Mouse (Mus musculus): ENCODE measurements around the gene Nme8. TPM values are rescaled to one million over a fixed set of nuclear protein-coding genes. Genes with fewer than 3 reads are reported as not detected.

The Nme8 gene
- not detected in 2 replicates for polyA plus RNA-seq (2014; fragmentation: Nextera tagmentation; extraction: Ambion mirVana)

- Histone ChIP-seq H3K36me3 (ENCODE audit: control insufficient read depth, insufficient read depth, low read length) (no peaks in the 10 kb centered on the region), H3K27me3 (ENCODE audit: control insufficient read depth, insufficient read depth, low read length) (no peaks in the 10 kb centered on the region), H3K27ac (ENCODE audit: low read depth, low read length) (no peak within 1 kb of the TSS), H3K4me2 (ENCODE audit: low read depth, low read length, severe bottlenecking) (no peak within 1 kb of the TSS), H3K4me1 (replicated peaks; ENCODE audit: control insufficient read depth, insufficient read depth, low read length) (no peaks in the 10 kb centered on the region; the same call in 1 of the 2 replicates), H3K4me3 (ENCODE audit: low read depth, low read length) (no peak within 1 kb of the TSS), H3K9ac (ENCODE audit: low read length) (no peak within 1 kb of the TSS), H3K9me3 (ENCODE audit: control insufficient read depth, low read length) (no peaks in the 10 kb centered on the region)
- DNase-seq (ENCODE audit: low spot score) (no peak), ATAC-seq (replicated peaks; ENCODE audit: low FRiP score) (no peak; the same call in 1 of the 2 replicates)
- WGBS, result 26% methylated on average over 7 of the region's 7 CpGs
These were observed at the start of gene Nme8 for GRCm38 (mm10) chr13:19697790-19698189. Nme8 (minus strand) TSS chr13:19697794.

- H3K9ac ChIP-seq (ENCODE audit: low read length), result no peak overlapping the region
- ATAC-seq (replicated peaks; ENCODE audit: low FRiP score) (no peak), DNase-seq (ENCODE audit: low spot score) (no peak)
- no peak overlapping the region for H3K4me3 ChIP-seq (ENCODE audit: low read depth, low read length)
- H3K9me3 ChIP-seq (ENCODE audit: control insufficient read depth, low read length), result no peaks in the 10 kb centered on the region
- no peak overlapping the region for H3K4me2 ChIP-seq (ENCODE audit: low read depth, low read length, severe bottlenecking)
- H3K4me1 ChIP-seq (replicated peaks; ENCODE audit: control insufficient read depth, insufficient read depth, low read length), result no peaks in the 10 kb centered on the region
- H3K27ac ChIP-seq (ENCODE audit: low read depth, low read length), result no peak overlapping the region
- WGBS, result 62% methylated on average over 2 of the region's 2 CpGs
- H3K27me3 ChIP-seq (ENCODE audit: control insufficient read depth, insufficient read depth, low read length), result no peaks in the 10 kb centered on the region
- H3K36me3 ChIP-seq (ENCODE audit: control insufficient read depth, insufficient read depth, low read length), result no peaks in the 10 kb centered on the region
These were observed 48.1 kb upstream of the Nme8 start for GRCm38 (mm10) chr13:19745741-19746140.

DNA sequence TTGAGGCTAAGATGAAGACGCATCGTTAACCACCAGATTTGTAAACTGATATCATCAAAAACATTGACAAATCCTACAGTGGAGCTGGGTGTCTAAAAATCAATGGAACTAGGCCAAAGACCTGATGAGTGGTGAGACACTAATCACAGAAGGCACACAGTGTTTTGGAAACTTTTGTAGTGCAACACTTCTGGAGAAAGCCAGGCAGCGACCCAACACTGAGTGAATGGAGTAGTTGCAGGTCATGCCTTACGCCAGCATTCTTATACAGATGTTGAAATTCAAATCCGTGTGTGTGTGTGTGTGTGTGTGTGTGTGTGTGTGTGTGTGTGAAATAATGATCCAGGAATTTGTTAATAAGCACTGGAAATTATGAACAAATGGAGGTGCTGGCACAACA, 46.9 kb upstream of the Nme8 start:
- no peak overlapping the region for H3K9ac ChIP-seq (ENCODE audit: low read length)
- no peak for DNase-seq (ENCODE audit: low spot score)
- H3K27ac ChIP-seq (ENCODE audit: low read depth, low read length), result no peak overlapping the region
- no peaks in the 10 kb centered on the region for H3K36me3 ChIP-seq (ENCODE audit: control insufficient read depth, insufficient read depth, low read length)
- no peak overlapping the region for H3K4me3 ChIP-seq (ENCODE audit: low read depth, low read length)
- no peaks in the 10 kb centered on the region for H3K27me3 ChIP-seq (ENCODE audit: control insufficient read depth, insufficient read depth, low read length)
- no peaks in the 10 kb centered on the region for H3K9me3 ChIP-seq (ENCODE audit: control insufficient read depth, low read length)
- ATAC-seq (replicated peaks; ENCODE audit: low FRiP score), result no peak
- no peak overlapping the region for H3K4me2 ChIP-seq (ENCODE audit: low read depth, low read length, severe bottlenecking)
- no peaks in the 10 kb centered on the region for H3K4me1 ChIP-seq (replicated peaks; ENCODE audit: control insufficient read depth, insufficient read depth, low read length)
- WGBS, result 92% methylated on average over 5 of the region's 5 CpGs

DNA sequence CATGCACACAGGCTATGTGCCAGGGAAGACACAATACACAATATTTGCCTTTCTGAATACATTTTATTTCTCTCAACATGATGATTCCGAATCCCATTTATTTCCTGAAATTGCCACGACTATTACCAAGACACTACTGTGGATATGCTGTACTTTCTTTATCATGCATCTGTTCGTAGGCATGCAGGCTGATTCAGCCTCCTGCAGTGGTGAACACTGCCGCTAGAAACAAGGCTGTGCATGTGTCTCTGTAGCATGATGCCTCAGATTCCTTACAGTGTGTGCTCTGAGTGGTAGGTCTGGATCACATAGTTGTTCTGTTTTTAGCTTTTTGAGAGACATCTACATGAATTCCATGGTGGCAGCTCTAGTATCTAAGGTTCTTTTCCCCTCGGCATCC, 37.0 kb upstream of the Nme8 start:
- Histone ChIP-seq H3K27me3 (ENCODE audit: control insufficient read depth, insufficient read depth, low read length) (no peaks in the 10 kb centered on the region), H3K4me3 (ENCODE audit: low read depth, low read length) (no peak overlapping the region), H3K9ac (ENCODE audit: low read length) (no peak overlapping the region), H3K4me2 (ENCODE audit: low read depth, low read length, severe bottlenecking) (no peak overlapping the region), H3K4me1 (replicated peaks; ENCODE audit: control insufficient read depth, insufficient read depth, low read length) (no peaks in the 10 kb centered on the region), H3K9me3 (ENCODE audit: control insufficient read depth, low read length) (no peaks in the 10 kb centered on the region), H3K27ac (ENCODE audit: low read depth, low read length) (no peak overlapping the region), H3K36me3 (ENCODE audit: control insufficient read depth, insufficient read depth, low read length) (no peaks in the 10 kb centered on the region)
- ATAC-seq (replicated peaks; ENCODE audit: low FRiP score) (no peak), DNase-seq (ENCODE audit: low spot score) (no peak)
- WGBS, result 92% methylated on average over 5 of the region's 5 CpGs

DNA sequence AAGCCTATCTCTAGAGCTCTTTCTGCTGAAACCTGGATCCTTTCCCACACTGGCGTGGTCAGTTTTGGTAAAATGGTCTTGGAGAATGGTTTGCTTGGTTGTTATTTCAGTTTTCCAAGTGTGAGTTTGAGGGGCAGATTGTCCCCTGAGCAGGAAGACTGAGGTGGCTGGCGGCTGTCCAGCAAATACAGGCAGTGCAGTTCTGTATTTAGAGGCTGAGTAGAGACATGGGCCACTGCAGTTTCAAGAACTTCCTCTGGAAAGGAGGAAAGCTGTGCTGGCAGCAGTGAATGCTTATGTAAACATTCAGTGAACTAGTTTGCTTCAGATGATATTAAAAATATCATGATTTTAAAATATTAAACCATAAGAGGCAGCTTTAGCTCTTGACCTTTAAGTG, 33.2 kb upstream of the Nme8 start:
- Histone ChIP-seq H3K4me2 (ENCODE audit: low read depth, low read length, severe bottlenecking) (no peak overlapping the region), H3K27ac (ENCODE audit: low read depth, low read length) (no peak overlapping the region), H3K36me3 (ENCODE audit: control insufficient read depth, insufficient read depth, low read length) (no peaks in the 10 kb centered on the region), H3K9me3 (ENCODE audit: control insufficient read depth, low read length) (no peaks in the 10 kb centered on the region), H3K9ac (ENCODE audit: low read length) (no peak overlapping the region), H3K4me1 (replicated peaks; ENCODE audit: control insufficient read depth, insufficient read depth, low read length) (no peaks in the 10 kb centered on the region), H3K27me3 (ENCODE audit: control insufficient read depth, insufficient read depth, low read length) (no peaks in the 10 kb centered on the region), H3K4me3 (ENCODE audit: low read depth, low read length) (no peak overlapping the region)
- no peak for DNase-seq (ENCODE audit: low spot score)
- WGBS, result 86% methylated on average over 2 of the region's 2 CpGs
- ATAC-seq (replicated peaks; ENCODE audit: low FRiP score), result no peak

DNA sequence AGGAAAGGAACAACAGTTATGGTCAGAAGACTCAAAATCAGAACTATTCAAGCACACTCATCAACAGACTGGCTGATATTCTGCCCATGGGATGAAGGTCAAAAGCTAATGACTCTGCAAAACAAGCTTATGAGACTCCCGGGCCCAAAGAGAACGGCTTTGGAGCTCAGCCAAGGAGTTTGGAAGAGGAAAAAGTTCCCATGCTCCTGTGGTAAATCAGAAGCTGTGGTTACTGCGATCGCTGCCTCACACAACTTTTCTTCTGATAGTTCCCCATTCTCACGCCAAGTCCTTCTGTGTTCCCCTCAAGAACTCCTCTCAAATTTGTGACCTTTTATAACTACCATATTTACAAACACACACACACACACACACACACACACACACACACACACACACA, 21.4 kb upstream of the Nme8 start:
- H3K4me1 ChIP-seq (replicated peaks; ENCODE audit: control insufficient read depth, insufficient read depth, low read length), result no peaks in the 10 kb centered on the region
- WGBS, result 91% methylated on average over 5 of the region's 5 CpGs
- H3K4me3 ChIP-seq (ENCODE audit: low read depth, low read length), result no peak overlapping the region
- no peak overlapping the region for H3K4me2 ChIP-seq (ENCODE audit: low read depth, low read length, severe bottlenecking)
- ATAC-seq (replicated peaks; ENCODE audit: low FRiP score) (no peak), DNase-seq (ENCODE audit: low spot score) (no peak)
- H3K27ac ChIP-seq (ENCODE audit: low read depth, low read length), result no peak overlapping the region
- no peak overlapping the region for H3K9ac ChIP-seq (ENCODE audit: low read length)
- no peaks in the 10 kb centered on the region for H3K36me3 ChIP-seq (ENCODE audit: control insufficient read depth, insufficient read depth, low read length)
- no peaks in the 10 kb centered on the region for H3K9me3 ChIP-seq (ENCODE audit: control insufficient read depth, low read length)
- no peaks in the 10 kb centered on the region for H3K27me3 ChIP-seq (ENCODE audit: control insufficient read depth, insufficient read depth, low read length)

GRCm38 (mm10) chr13:19717201-19717600, 19.6 kb upstream of the Nme8 start:
- Histone ChIP-seq H3K36me3 (ENCODE audit: control insufficient read depth, insufficient read depth, low read length) (no peaks in the 10 kb centered on the region), H3K4me1 (replicated peaks; ENCODE audit: control insufficient read depth, insufficient read depth, low read length) (no peaks in the 10 kb centered on the region), H3K27me3 (ENCODE audit: control insufficient read depth, insufficient read depth, low read length) (no peaks in the 10 kb centered on the region), H3K4me3 (ENCODE audit: low read depth, low read length) (no peak overlapping the region), H3K9me3 (ENCODE audit: control insufficient read depth, low read length) (no peaks in the 10 kb centered on the region), H3K27ac (ENCODE audit: low read depth, low read length) (no peak overlapping the region), H3K9ac (ENCODE audit: low read length) (no peak overlapping the region), H3K4me2 (ENCODE audit: low read depth, low read length, severe bottlenecking) (no peak overlapping the region)
- ATAC-seq (replicated peaks; ENCODE audit: low FRiP score) (no peak), DNase-seq (ENCODE audit: low spot score) (no peak)
- WGBS, result 89% methylated on average over 2 of the region's 2 CpGs

DNA sequence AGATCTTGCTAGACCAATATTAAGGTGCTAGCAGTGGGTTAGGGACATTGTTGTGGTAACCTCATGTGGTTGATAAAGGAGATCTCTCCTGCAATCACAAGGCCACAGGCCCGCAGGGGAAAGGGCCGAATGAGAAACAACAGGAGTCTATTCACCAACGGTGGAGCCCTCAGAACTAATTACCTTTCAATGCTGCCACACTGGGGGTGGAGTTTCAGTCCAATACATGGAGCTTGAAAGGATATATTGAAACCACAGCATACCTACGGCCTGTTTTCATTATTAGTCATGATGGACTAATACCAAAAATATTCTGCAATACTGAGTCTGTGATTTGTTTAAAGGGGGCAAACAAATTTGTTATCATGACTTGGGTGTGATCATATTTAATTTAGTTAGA, 6.2 kb upstream of the Nme8 start:
- no peak overlapping the region for H3K4me2 ChIP-seq (ENCODE audit: low read depth, low read length, severe bottlenecking)
- 20% methylated on average over 4 of the region's 4 CpGs for WGBS
- H3K4me1 ChIP-seq (replicated peaks; ENCODE audit: control insufficient read depth, insufficient read depth, low read length), result no peaks in the 10 kb centered on the region
- DNase-seq (ENCODE audit: low spot score), result no peak
- H3K27me3 ChIP-seq (ENCODE audit: control insufficient read depth, insufficient read depth, low read length), result no peaks in the 10 kb centered on the region
- no peak overlapping the region for H3K4me3 ChIP-seq (ENCODE audit: low read depth, low read length)
- no peaks in the 10 kb centered on the region for H3K36me3 ChIP-seq (ENCODE audit: control insufficient read depth, insufficient read depth, low read length)
- ATAC-seq (replicated peaks; ENCODE audit: low FRiP score), result no peak
- no peak overlapping the region for H3K9ac ChIP-seq (ENCODE audit: low read length)
- no peaks in the 10 kb centered on the region for H3K9me3 ChIP-seq (ENCODE audit: control insufficient read depth, low read length)
- H3K27ac ChIP-seq (ENCODE audit: low read depth, low read length), result no peak overlapping the region

GRCm38 (mm10) chr13:19701443-19702078, 4.0 kb upstream of the Nme8 start:
- Histone ChIP-seq H3K4me1 (replicated peaks; ENCODE audit: control insufficient read depth, insufficient read depth, low read length) (no peaks in the 10 kb centered on the region; the same call in 1 of the 2 replicates), H3K4me3 (ENCODE audit: low read depth, low read length) (no peak overlapping the region), H3K27me3 (ENCODE audit: control insufficient read depth, insufficient read depth, low read length) (no peaks in the 10 kb centered on the region), H3K9ac (ENCODE audit: low read length) (no peak overlapping the region), H3K27ac (ENCODE audit: low read depth, low read length) (no peak overlapping the region), H3K36me3 (ENCODE audit: control insufficient read depth, insufficient read depth, low read length) (no peaks in the 10 kb centered on the region), H3K4me2 (ENCODE audit: low read depth, low read length, severe bottlenecking) (no peak overlapping the region), H3K9me3 (ENCODE audit: control insufficient read depth, low read length) (no peaks in the 10 kb centered on the region)
- DNase-seq (ENCODE audit: low spot score), result no peak
- WGBS, result 76% methylated on average over 11 of the region's 11 CpGs
- ATAC-seq (replicated peaks; ENCODE audit: low FRiP score), result peak; percentile 26; the same call in 1 of the 2 replicates
